Mouse (Mus musculus): ENCODE data around the gene Aida. TPM values are rescaled to one million over a fixed set of nuclear protein-coding genes. Genes with fewer than 3 reads are reported as not detected.

Gene Aida
- 60.1 and 85.3 TPM in 2 replicates for total RNA-seq (2017)

DNA sequence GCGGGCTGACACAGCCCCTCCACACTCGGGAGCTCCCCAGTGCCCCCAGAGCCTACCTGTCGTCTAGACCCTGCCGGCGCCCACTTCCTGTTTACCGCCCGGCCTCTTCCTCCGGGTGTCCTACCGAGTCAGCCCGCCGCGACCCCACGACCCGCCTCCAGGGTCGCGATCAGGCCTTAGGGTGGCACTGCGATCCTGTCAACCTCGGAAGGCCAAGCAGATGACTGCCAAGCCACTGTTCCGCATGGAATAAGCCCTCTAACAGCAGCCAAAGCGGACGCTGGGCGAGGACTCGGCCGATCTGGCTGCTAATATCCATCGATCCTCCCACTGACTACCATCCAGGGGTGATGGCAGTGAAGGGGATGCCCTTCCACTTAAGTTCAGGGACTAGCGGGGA, at the start of gene Aida:
TSS of gene Aida (plus strand) at position 126 of the 400 bp plus-strand sequence.
- ATAC-seq (replicated peaks in 1 of 2; ENCODE audit: insufficient read depth in 1 of 2, low FRiP score in 2 of 2, low TSS enrichment in 1 of 2, low read depth in 1 of 2, poor library complexity in 2 of 2, severe bottlenecking in 2 of 2) = peak in 1 of 2 experiments; percentile 25; a peak in 1 of 4 replicates

- ATAC-seq (replicated peaks in 1 of 2; ENCODE audit: insufficient read depth in 1 of 2, low FRiP score in 2 of 2, low TSS enrichment in 1 of 2, low read depth in 1 of 2, poor library complexity in 2 of 2, severe bottlenecking in 2 of 2) = no peak
These were observed 48.2 kb upstream of the Aida start for GRCm38 (mm10) chr1:183248144-183248543.

GRCm38 (mm10) chr1:183250612-183251011, 45.8 kb upstream of the Aida start:
- no peak for ATAC-seq (replicated peaks in 1 of 2; ENCODE audit: insufficient read depth in 1 of 2, low FRiP score in 2 of 2, low TSS enrichment in 1 of 2, low read depth in 1 of 2, poor library complexity in 2 of 2, severe bottlenecking in 2 of 2)

DNA sequence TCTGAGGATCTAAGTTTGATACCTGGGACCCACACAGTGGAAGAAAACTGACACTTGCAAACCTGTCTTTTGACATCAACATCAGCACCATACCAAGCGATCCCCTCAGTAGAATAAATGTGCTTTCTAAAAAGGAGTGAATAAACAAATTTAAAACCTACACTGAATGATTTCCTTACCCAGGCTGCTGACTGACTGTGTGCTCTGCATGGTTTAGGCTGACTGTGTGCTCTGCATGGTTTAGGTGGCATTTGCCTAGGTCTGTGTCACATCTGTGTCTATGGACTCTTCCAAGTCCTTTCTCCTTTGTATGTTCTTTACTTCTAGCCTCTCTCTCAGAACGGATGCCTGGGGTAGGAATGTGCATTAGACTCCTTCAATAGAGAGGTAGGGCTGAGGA, 44.6 kb upstream of the Aida start:
- no peak for ATAC-seq (replicated peaks in 1 of 2; ENCODE audit: insufficient read depth in 1 of 2, low FRiP score in 2 of 2, low TSS enrichment in 1 of 2, low read depth in 1 of 2, poor library complexity in 2 of 2, severe bottlenecking in 2 of 2)

DNA sequence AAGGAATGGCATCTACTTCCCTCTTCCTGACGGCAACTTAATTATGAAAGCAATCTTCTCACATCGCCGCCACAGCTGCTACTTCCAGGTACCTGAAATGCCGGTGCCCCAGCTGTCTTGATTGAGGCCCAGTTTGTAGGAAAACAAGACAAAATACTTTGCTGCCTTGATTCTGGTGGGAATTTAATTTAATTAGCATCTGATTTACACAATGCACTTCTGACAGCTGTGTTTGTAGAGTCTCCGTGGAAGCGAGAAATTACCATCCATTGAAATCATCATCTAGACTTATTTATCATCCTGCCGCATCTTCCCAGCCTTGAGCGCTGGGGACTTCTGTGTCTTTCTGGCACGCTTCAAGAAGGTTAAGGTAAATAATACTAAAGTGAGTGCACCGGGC, 43.8 kb upstream of the Aida start:
- ATAC-seq (replicated peaks in 1 of 2; ENCODE audit: insufficient read depth in 1 of 2, low FRiP score in 2 of 2, low TSS enrichment in 1 of 2, low read depth in 1 of 2, poor library complexity in 2 of 2, severe bottlenecking in 2 of 2) = no peak

DNA sequence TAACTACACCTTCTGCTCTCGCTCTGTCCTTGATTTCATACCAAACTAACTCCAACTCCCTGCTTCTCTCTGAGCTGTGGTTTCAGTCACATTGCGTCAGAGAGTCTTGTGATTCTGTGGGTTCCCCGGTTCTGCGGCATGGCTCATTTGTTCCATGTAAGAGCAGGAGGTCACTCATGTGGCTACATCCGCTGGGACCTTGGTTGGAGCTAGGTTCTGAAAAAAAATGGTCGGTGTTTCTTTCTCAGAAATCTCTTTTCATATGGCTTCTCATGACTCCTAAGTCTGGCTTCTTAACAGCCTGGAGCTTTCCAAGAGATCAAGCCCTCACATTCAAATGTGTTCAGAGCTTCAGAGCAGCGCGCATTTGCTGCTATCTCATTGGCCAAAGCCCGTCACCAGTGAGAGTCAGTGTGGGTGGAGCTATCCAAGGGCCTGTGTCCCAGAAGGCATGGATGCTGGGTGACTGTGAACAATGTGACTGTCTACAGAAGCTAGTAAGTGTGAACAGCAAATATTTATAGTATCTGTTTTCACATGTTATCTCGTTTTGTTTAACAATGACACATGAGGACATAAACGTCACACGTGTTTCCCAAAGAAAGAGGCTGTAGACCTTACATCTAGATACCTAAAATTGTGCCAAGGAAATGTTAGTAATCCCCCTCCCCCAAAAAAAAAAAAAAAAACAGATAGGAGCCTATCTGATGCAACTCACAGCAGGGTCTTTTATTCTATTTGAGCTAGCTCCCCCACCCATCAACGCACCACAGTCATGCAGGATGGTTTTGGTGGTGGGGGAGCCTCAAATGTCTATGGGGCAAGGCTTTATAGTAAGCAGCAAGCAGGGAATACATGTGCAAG, 32.0 kb upstream of the Aida start:
- peak; percentile 33 to 77; a peak in 2 of 4 replicates for ATAC-seq (replicated peaks in 1 of 2; ENCODE audit: insufficient read depth in 1 of 2, low FRiP score in 2 of 2, low TSS enrichment in 1 of 2, low read depth in 1 of 2, poor library complexity in 2 of 2, severe bottlenecking in 2 of 2)

- ATAC-seq (replicated peaks in 1 of 2; ENCODE audit: insufficient read depth in 1 of 2, low FRiP score in 2 of 2, low TSS enrichment in 1 of 2, low read depth in 1 of 2, poor library complexity in 2 of 2, severe bottlenecking in 2 of 2) = peak; percentile 75 to 85
These were observed 30.4 kb upstream of the Aida start for GRCm38 (mm10) chr1:183265921-183266467.

DNA sequence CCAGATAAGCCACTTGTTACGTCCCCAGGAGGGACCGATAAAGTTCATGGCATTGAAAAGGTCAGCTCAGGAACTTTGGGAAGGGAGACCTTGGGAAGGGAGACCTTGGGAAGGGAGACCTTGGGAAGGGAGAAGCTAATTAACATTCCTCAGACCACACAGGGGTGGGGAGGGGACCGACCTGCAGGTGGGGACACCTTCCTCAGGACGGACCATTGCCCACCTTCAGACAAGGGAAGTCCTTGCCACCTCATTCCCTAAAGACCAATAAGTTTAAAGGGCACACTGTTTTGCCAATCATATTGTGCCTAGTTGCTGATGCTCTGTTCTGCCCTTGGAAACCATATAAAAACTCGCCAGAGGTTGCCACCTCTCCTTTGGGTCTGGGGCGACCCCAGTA, 28.7 kb upstream of the Aida start:
- ATAC-seq (replicated peaks in 1 of 2; ENCODE audit: insufficient read depth in 1 of 2, low FRiP score in 2 of 2, low TSS enrichment in 1 of 2, low read depth in 1 of 2, poor library complexity in 2 of 2, severe bottlenecking in 2 of 2) = no peak

- ATAC-seq (replicated peaks in 1 of 2; ENCODE audit: insufficient read depth in 1 of 2, low FRiP score in 2 of 2, low TSS enrichment in 1 of 2, low read depth in 1 of 2, poor library complexity in 2 of 2, severe bottlenecking in 2 of 2) = peak; percentile 46 to 70; a peak in 2 of 4 replicates
These were observed 23.2 kb upstream of the Aida start for GRCm38 (mm10) chr1:183272867-183273818.

DNA sequence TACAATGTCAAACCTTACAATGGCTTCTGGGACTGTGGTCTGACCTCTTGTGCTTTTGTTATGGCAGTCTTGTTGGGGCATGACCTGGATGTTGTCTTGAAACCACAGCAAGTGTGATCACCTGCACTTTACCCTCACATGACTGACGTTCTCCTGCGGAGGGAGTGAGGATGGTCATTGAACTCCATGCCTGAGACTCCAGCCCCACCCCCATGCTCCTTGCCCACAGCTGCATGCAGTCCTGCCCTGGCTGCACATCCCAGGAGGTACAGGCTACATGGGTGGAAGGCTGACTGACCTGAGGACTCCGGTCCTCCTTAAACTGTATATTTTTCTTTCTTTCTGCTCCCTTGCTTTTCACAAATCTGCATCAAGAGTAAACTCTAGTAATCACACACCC, 22.0 kb upstream of the Aida start:
- ATAC-seq (replicated peaks in 1 of 2; ENCODE audit: insufficient read depth in 1 of 2, low FRiP score in 2 of 2, low TSS enrichment in 1 of 2, low read depth in 1 of 2, poor library complexity in 2 of 2, severe bottlenecking in 2 of 2) = no peak

- no peak for ATAC-seq (replicated peaks in 1 of 2; ENCODE audit: insufficient read depth in 1 of 2, low FRiP score in 2 of 2, low TSS enrichment in 1 of 2, low read depth in 1 of 2, poor library complexity in 2 of 2, severe bottlenecking in 2 of 2)
These were observed 20.6 kb upstream of the Aida start for GRCm38 (mm10) chr1:183275763-183276162.

DNA sequence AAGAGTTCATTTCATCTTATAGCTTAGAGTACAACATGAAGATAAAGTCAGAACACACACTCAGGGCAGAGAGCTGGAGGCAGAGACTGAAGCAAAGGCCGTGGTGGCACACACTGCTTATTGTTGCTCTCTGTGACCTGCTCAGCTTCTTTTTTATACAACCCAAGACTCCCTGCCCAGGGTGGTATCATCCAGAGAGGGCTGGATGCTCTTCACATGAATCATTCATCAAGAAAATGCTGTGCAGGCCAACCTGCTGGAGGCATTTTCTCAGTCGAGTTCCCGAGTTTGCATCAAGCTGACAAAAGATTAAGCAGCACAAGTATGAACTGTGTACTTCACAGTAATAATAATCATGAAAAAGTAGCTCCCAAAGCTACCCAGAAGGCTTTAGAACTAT, 8.0 kb upstream of the Aida start:
- no peak for ATAC-seq (replicated peaks in 1 of 2; ENCODE audit: insufficient read depth in 1 of 2, low FRiP score in 2 of 2, low TSS enrichment in 1 of 2, low read depth in 1 of 2, poor library complexity in 2 of 2, severe bottlenecking in 2 of 2)

DNA sequence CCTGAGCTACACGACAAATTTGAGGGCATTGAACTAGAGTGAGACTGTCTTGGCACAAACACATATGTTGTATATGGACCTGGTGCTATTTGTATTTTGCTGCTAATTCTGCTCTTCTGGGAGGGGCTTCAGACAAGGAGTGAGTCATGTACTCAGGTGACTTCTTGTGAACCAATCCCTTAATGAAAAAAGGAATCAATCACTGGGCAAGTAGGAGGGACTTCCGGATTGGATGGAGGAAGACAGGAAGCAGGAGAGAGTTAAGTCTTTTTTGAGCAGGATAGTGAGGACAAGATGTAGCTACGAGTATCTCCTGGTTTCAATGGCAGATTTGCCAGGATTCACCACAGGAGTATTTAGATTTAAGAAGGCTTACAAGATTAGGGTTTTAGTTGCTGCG, 6.8 kb upstream of the Aida start:
- no peak for ATAC-seq (replicated peaks in 1 of 2; ENCODE audit: insufficient read depth in 1 of 2, low FRiP score in 2 of 2, low TSS enrichment in 1 of 2, low read depth in 1 of 2, poor library complexity in 2 of 2, severe bottlenecking in 2 of 2)

GRCm38 (mm10) chr1:183296877-183297383, 540 bp downstream of the Aida start, which contains the start of gene Brox:
Brox (minus strand) TSS chr1:183297269.
- peak; percentile 50 to 79 for ATAC-seq (replicated peaks in 1 of 2; ENCODE audit: insufficient read depth in 1 of 2, low FRiP score in 2 of 2, low TSS enrichment in 1 of 2, low read depth in 1 of 2, poor library complexity in 2 of 2, severe bottlenecking in 2 of 2)

- ATAC-seq (replicated peaks in 1 of 2; ENCODE audit: insufficient read depth in 1 of 2, low FRiP score in 2 of 2, low TSS enrichment in 1 of 2, low read depth in 1 of 2, poor library complexity in 2 of 2, severe bottlenecking in 2 of 2) = no peak; a peak in 1 of 4 replicates
These were observed 1.1 kb downstream of the Aida start for GRCm38 (mm10) chr1:183297473-183297885.

GRCm38 (mm10) chr1:183297886-183298489, 1.6 kb downstream of the Aida start:
- no peak for ATAC-seq (replicated peaks in 1 of 2; ENCODE audit: insufficient read depth in 1 of 2, low FRiP score in 2 of 2, low TSS enrichment in 1 of 2, low read depth in 1 of 2, poor library complexity in 2 of 2, severe bottlenecking in 2 of 2)

DNA sequence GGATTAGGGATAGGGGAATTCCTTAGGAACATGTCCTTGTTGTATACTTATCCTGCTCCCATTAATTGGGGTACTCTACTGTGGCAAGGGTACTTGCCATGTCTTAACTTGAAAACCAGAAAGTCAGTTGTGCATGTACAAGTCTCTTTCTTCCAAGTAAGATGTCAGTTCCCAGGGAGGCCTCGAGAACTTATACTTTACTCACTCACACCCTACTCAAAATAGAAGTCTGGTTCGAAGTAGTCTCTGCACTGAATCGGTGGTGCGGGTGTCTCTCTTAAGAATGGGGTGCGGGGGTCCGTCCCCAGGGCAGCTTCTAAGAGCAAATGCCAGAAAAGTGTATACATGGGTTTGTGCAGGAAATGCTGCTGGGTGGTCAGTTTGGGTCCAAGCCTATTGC, 2.8 kb downstream of the Aida start:
- no peak for ATAC-seq (replicated peaks in 1 of 2; ENCODE audit: insufficient read depth in 1 of 2, low FRiP score in 2 of 2, low TSS enrichment in 1 of 2, low read depth in 1 of 2, poor library complexity in 2 of 2, severe bottlenecking in 2 of 2)

All from hematopoietic stem cell, adult 5-6 weeks (primary cell).